Mouse (Mus musculus) gastrocnemius, adult 8-10 months (tissue): ENCODE measurements around the gene Myom3. TPM values are rescaled to one million over a fixed set of nuclear protein-coding genes. Genes with fewer than 3 reads are reported as not detected.

Experiments used
- DNase-seq, 2 experiments: peaks; one replicate each; pipeline ENCODE4 v3.0.0; 2022; ENCODE audit warnings: low spot score in 2 of 2
- total RNA-seq, 4 experiments: library from RNA; stranded (reverse); gene quantifications; 2 replicates each; pipeline ENCODE4 v1.2.4; 2022

The Myom3 gene
- total RNA-seq, 4 experiments from 2014 or later, result 40.8 to 54.5 (median 43.3) TPM

GRCm38 (mm10) chr4:135761048-135761447, 1.5 kb downstream of the Myom3 start:
- no peak for DNase-seq

- DNase-seq, result no peak
Observed at GRCm38 (mm10) chr4:135761569-135761968, 2.1 kb downstream of the Myom3 start.

DNA sequence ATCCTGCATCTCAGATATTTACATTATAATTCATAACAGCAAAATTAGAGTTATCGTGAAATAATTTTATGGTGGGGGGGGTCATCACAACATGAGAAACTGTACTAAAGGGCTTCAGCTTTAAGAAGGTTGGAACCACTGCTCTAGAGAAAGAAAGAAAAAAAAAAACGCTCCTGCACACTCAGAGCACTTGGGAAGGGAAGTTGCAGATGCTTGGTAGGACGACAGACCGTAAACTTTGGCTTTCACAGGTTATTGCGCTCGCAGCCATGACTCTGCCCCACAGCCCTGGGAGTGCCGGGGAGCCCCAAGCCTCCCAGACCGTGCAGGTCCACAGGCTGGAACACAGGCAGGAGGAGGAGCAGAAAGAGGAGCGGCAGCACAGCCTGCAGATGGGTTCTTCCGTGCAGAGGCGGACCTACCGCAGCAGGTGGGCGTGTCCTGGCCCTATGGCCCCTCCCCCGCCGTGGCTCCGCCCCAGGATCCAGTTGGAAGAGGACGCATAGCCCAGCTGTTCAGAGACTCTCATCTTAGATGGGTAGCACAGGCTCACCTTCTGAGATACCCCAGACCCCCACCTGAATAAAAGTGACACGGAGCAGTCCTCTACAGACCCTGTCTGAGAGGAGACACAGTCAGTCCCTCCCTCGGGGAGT, 2.9 kb downstream of the Myom3 start:
- no peak for DNase-seq

DNA sequence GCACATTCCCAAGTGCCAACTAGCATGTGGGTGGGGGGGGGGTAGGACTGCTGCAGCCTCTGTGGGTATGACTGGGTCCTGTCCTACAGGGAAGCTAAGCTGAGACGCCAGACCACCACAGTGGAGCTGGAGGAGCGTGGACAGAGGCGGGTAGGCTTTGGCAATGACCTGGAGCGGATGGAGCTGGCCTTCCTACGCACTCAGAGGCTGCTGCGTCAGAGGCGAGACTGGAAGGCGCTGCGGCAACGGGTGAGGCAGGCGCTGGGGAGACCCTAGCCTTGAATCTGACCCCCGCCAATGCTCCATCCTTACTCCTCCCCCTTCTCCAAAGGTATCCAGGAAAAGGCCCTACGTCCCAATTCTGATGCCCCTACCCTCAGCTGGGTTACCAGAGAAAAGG, 5.2 kb downstream of the Myom3 start:
- no peak for DNase-seq

DNA sequence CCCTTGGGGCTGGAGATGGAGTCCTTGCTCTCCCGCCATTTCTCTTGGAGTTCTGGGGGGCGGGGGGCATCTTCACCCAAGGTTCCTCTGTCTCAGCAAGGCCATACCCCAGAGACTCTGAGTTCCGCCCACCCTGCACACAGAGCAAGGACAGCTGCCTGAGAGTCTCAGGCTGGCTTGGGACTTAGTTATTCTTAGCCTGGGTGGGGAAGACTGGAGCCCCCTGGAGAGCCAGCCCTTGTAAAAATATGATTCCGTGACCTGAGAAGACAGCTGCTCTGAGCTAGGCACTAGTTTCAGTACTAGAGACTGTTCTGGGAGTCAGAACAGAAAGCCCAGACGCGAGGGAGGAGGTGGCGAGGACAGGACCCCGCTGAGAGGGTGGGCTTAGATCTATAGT, 6.2 kb downstream of the Myom3 start:
- DNase-seq, result no peak

DNA sequence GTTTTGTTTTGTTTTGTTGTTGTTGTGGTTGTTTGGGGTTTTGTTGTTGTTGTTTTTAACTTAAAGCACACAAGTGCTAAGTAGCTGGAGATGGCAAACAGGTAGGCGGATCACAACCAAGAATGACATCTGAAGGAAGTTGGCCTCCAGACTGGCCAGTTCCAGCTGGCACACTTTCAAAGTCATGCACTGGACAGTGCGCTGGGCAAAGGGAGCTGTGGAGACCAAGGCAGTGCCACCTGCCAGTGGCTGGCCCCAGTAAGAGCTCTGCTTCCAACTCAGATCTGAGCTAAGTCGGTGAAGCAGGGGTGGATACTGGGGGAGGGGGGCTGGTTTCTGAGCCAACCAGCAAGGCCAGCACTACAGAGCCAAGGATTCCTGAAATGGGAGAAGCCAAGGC, 7.5 kb downstream of the Myom3 start:
- no peak for DNase-seq

GRCm38 (mm10) chr4:135768572-135769526, 9.3 kb downstream of the Myom3 start:
- DNase-seq, result peak in 1 of 2 experiments; percentile 40

GRCm38 (mm10) chr4:135770611-135771305, 11.2 kb downstream of the Myom3 start:
- no peak for DNase-seq

DNA sequence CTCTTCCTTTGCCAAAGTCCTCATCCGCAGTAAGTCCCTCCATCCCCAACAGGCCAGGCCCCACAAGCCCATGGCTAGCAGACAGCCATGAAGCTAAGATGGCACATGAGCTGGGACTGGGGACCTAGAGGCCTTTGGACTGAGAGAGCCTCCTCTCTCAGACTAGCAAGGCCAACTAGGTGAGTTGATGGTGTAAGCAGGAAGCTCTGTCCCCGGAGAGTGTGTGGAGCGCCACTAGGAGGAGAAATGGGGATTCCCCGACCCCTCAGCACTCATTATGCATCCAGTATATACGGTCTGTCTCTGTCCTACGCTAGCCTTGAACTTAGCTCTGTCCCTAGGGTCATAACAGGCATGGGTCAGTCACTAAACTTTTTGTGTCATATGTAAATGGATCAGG, 12.1 kb downstream of the Myom3 start:
- DNase-seq, result no peak

DNA sequence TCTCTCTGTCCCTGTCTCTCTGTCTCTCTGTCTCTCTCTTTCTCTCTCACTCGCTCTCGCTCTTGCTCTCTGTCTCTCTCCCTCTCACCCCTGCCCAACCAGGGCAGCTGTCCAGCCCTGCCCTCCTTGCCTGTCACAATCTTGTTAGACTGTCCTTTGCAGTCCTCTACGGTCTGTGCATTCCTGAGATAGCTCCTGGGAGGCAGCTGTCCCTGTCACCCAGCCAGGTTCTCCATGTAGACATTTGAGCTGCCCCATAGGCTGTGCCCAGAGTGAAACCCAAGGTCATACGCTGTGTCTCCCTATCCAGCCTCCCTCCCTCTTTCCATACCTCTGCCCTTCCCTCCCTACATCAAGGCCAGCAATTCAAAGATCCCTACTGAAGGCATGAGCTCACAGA, 13.2 kb downstream of the Myom3 start:
- peak; percentile 63 to 82 for DNase-seq

GRCm38 (mm10) chr4:135774496-135774895, 15.0 kb downstream of the Myom3 start:
- DNase-seq, result no peak

DNA sequence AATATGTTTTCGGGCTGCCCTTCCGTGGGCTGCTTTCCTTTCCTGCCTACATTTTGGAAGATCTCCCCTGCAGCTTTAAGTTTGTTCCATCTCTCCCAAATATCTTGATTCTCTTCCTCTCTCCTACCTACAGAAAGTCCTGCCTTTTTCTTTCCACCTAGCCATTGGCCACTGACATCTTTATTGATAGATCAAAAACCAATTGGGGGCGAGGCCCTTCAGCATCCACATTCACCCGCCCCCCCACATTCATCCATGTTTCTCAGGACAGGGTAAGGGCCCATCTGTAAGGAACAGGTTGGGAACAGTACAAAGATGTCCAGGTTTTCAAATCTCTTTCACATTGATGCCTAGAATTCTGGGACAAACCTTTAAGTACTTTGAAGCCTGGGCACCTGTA, 17.3 kb downstream of the Myom3 start:
- no peak for DNase-seq

GRCm38 (mm10) chr4:135779661-135780060, 20.1 kb downstream of the Myom3 start:
- DNase-seq, result no peak

GRCm38 (mm10) chr4:135780255-135780654, 20.7 kb downstream of the Myom3 start:
- no peak for DNase-seq

DNA sequence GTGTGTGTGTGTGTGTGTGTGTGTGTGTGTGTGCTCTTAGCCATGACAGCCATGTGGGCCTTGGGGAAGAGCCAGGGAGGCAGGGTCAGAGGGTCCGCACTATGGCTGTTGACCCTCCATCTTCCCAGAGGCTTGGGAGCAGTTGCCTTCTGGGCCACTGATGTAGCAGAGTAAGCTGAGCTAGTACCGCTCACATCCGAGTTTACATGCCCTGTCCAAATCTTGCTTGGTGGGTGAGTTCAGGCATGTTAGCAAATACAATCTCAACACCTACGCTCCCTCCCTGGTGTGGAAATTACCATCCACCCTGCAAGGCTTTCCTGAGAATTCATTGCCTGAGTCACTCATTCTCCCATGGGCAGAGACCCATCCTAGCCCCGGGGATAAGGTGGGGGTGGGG, 21.8 kb downstream of the Myom3 start:
- no peak for DNase-seq

DNA sequence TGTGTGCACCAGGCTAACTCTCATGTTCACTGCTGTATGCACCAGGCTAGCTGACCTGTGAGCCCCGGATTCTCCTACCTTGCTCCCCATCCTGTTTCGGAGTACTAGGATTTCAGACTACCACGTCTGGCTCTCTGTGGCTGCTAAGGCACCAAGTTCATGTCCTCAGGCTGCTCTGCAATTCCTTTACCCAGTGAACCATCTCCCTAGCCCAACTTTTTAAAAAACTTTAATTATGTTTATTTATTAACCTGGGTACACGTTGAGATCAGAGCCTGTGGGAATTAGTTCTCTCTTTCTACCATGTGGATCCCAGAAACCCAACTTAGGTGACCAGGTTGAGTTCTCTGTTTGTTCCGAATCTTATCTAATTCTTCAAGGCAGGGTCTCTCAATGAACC, 27.1 kb downstream of the Myom3 start:
- no peak for DNase-seq

DNA sequence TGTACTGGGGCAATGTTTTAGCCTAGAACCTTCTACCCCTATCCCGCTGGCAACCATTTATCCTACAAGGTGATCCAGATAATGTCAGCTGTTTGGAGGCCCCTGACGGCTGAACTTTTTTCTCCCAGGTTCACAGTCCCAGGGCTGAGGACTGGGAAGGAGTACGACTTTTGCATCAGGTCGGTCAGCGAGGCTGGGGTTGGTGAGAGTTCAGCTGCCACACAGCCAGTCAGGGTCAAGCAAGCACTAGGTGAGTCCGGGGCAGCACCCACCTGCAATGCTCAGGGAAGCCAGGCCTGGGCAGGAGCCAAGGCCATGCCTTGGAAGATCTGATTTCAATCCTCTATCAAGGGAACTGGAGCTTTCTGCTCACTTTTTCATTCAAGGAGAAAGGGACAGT, 27.8 kb downstream of the Myom3 start:
- DNase-seq, result no peak

DNA sequence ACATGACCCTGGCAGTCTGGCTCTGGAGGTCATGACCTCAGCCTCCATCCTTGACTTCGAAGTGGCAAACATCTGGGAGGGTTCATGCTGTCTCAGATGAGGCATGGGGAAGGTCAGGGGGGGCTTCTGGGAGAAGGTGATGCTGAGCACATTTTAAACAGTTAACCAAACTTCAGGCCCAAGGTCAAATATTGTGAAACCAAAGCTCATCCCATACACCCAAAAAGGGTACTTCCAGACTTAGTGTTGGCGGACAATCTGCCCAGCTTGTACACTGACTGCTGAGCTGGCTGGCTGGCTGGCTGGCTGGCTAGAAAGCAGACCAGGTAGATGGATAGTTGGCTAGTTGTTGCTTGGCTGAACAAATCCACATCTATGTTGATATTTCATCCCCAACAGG, 29.6 kb downstream of the Myom3 start:
- DNase-seq, result no peak

DNA sequence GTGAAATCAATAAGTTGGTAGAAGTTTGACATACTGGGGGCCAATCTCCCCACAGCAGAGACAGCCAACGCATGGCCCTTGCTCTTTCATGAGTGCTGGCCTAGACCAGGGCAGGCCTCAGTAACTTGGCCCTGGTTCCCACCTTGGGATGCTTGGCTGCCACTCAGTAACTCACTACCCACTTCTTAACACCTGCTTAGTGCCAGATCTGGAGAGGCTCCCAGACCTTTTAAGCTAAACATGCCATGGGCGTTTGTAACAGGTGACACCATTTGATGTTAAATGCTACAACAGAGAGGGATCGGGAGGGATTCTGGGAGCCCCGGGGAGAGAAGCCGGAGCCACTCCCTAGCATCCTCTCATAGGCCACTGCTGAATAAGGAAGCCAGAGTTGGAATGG, 33.3 kb downstream of the Myom3 start:
- DNase-seq, result no peak

DNA sequence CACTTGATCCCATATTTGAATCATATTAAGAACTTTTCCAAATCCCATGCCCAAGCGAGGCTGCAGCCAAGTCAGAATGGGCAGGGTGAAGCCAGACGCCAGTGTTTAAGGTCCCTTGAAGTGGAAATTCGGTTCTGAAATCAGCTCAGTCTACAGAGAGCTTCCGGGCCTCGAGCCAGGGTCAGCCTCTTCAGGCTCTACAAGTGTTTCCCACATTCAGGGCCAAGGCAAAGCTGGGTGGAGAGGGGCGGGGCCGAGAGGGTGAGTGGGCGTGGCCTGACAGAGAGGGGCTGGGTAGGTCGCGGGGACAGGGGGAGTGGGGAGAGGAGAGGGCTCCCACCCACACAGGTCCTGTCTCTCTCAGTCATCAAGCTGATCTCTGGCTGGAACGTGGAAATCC, 38.4 kb downstream of the Myom3 start:
- peak in 1 of 2 experiments; percentile 27 for DNase-seq

DNA sequence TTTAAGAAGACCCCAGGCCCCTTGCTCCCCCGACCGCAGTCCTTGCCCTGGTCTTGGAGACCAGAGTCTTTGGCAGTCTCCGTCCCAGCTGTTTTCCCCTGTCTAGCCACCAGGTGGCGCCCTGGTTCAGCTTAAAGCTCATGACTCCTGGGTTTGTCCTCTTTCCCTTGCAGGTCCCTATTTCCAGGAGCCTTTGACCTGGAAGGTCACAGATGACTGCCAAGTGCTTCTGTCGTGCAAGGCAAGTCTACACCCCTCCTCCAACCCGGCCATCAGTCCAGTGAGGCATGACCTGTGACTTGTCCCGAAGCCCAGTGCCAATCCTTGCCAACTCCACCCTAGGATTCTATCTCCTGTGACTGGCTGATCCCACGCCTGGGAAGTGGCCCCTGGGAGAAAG, 42.0 kb downstream of the Myom3 start:
- DNase-seq, result peak; percentile 87 to 88

DNA sequence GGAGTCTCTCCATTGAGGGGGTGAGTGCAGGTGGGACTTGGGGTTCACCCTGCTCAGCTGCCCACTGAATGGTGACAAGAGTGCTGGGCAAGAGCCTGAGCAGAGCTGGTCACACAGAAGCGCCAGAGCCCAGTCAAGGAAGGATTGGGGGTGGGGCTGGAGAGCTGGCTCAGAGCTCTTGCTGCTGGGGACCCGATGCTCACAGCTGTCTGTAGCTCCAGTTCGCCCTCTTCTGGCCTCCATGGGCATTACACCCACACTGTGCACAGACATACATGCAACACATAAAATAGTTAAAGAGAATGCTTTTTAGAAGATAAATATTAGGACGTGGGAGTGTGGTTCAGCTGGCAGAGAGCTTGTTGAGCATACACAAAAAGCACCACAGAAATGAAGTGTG, 43.8 kb downstream of the Myom3 start:
- DNase-seq, result no peak
